Mouse (Mus musculus) forebrain, embryonic 10.5 days (tissue): ENCODE results near the gene Rslcan18. TPM values are rescaled to one million over a fixed set of nuclear protein-coding genes. Genes with fewer than 3 reads are reported as not detected.
"Not testable (repeated sequence)": the region's sequence is repeated elsewhere in the genome, so short reads cannot be mapped to it uniquely, and the experiment has no call there.

Source experiments
- DNase-seq: peaks from one replicate; pipeline ENCODE4 v3.0.0-alpha.2; 2017; ENCODE audit warnings: low spot score; ENCODE audit errors: extremely low spot score
- H3K27ac ChIP-seq: fragments of 300-500 bp; sonication (generic); 2 replicates; pipeline ENCODE4 v1.5.1; 2016; ENCODE audit warnings: mild to moderate bottlenecking
- H3K27me3 ChIP-seq: fragments of 300-500 bp; sonication (generic); 2 replicates; pipeline ENCODE4 v1.6.1; 2016; ENCODE audit warnings: mild to moderate bottlenecking; ENCODE audit not compliant: poor library complexity, severe bottlenecking
- H3K36me3 ChIP-seq: fragments of 300-500 bp; sonication (generic); replicated peaks from 2 replicates; pipeline ENCODE4 v1.6.1; 2016; ENCODE audit warnings: mild to moderate bottlenecking, moderate library complexity
- H3K4me1 ChIP-seq: fragments of 300-500 bp; sonication (generic); 2 replicates; pipeline ENCODE4 v1.6.1; 2016
- H3K4me3 ChIP-seq: fragments of 300-500 bp; sonication (generic); 2 replicates; pipeline ENCODE4 v1.5.1; 2016; ENCODE audit warnings: mild to moderate bottlenecking, moderate library complexity
- H3K9me3 ChIP-seq: fragments of 300-500 bp; sonication (generic); 2 replicates; pipeline ENCODE4 v1.6.1; 2016; ENCODE audit warnings: mild to moderate bottlenecking, moderate library complexity
- WGBS: fragments of 180-500 bp; shearing (Covaris S2); methylation state at CpG from one replicate; pipeline ENCODE4 v1.1.7; 2016; 5-methylcytosine and 5-hydroxymethylcytosine counted together
- polyA plus RNA-seq: library from polyadenylated mRNA; unstranded; fragments of >200 nt; fragmentation: Nextera tagmentation; extraction: Ambion mirVana; gene quantifications from 2 replicates; pipeline ENCODE4 v1.2.1, GENCODE M21; 2016

Rslcan18 gene
- polyA plus RNA-seq: 0.07 and 0.22 TPM in 2 replicates

DNA sequence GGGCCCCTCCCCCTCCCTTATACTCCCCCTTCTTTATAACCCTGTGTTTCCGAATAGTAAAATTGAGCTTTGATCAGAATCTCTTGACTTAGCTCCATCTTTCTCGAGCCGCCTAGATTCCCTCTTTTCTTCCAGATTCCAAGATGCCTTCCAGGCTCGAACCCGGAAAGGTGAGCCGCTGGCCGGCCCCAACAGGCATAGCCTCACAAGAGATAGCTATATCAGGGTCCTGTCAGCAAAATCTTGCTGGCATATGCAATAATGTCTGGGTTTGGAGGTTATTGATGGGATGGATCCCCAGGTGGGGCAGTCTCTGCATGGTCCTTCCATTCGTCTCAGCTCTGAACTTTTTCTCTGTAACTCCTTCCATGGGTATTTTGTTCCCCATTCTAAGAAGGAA lies at the start of gene Rslcan18:
Gene Rslcan18 (minus strand): TSS at position 101 of the 400 bp plus-strand sequence.
- H3K9me3 ChIP-seq, H3K4me3 ChIP-seq, H3K27ac ChIP-seq, H3K27me3 ChIP-seq, H3K4me1 ChIP-seq, H3K36me3 ChIP-seq, DNase-seq: not testable (repeated sequence)
- WGBS: 92% methylated on average over 8 of the region's 8 CpGs

DNA sequence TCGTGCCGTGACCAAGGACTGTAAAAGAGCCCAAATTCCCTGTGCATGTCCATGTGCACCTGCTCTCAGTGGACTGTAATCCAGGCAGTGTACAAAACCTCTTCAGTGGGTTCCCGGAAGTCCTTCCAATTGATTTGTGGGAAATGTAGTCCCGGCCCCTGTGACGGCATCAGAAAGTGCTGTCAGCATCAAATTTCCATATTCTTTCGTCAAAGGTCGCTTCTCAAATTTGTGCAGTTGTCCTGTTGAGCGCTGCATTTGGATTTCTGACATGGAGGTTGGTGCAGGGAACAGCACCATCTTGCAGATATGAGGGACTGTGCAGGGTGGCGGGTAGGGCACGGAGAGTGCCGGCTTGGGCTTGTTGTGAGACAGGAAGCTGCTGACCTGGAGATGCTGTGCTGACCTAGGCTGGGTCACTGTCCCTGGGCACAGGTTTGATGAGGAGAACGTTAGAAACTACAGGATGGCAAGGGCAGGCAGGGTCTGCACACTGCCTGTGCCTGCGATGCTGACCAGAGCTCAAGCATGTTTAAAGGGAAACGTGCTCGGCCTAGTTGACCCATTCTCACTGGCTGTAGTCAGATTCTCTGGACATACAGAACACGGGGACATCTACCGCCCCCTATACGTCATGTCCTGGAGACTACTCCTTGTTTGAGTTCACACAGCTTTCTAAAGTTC lies 12.1 kb upstream of the Rslcan18 start:
- WGBS: 2% methylated on average over 18 of the region's 18 CpGs
- DNase-seq: peak; percentile 83
- H3K4me1 ChIP-seq: peaks cover 8% of the 10 kb centered on the region
- H3K27me3 ChIP-seq: no peaks in the 10 kb centered on the region
- peak overlapping the region; percentile 85 for H3K27ac ChIP-seq
- H3K36me3 ChIP-seq: no peaks in the 10 kb centered on the region
- H3K4me3 ChIP-seq: peak overlapping the region; percentile 73
- no peaks in the 10 kb centered on the region for H3K9me3 ChIP-seq

DNA sequence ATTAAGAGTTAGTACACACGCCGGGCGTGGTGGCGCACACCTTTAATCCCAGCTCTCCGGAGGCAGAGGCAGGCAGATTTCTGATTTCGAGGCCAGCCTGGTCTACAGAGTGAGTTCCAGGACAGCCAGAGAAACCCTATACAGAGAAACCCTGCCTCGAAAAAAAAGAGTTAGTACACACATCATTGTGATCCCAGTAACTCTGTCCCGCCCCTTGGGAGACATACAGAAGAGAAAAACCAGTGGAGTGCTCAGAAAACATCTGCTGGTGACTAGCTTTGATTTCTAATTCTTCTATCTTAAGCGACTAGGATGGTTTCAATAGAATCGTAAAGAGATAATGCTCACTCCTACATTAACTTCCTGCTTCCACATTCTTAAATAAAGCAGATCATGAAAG lies 11.4 kb upstream of the Rslcan18 start:
- Histone ChIP-seq H3K4me3 (peak overlapping the region; percentile 73; the same call in 1 of the 2 replicates), H3K27ac (peak overlapping the region; percentile 85; the same call in 1 of the 2 replicates)
- not testable (repeated sequence) for H3K4me1 ChIP-seq, H3K9me3 ChIP-seq, DNase-seq, H3K27me3 ChIP-seq, H3K36me3 ChIP-seq
- 82% methylated on average over 10 of the region's 10 CpGs for WGBS

DNA sequence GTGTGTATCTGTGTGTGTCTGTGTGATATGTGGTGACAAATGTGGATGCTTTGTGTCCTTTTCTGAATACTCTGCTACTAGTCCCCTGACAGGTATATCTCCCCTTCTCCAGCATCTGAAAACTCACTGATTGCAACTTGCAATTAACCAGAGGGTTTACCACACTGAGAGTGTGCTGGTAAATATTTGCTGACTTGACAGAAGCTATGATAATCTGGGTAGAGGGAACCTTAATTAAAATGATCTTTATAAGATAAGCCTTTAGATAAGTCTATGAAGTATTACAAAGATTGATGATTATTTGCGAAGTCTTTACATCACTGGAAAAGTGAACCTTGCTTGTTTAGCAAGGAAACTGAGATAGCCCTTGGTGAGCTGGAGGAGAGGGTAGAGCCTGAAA lies 8.4 kb upstream of the Rslcan18 start:
- Histone ChIP-seq H3K27ac (no peak overlapping the region), H3K4me1 (peaks cover 8% of the 10 kb centered on the region), H3K4me3 (no peak overlapping the region), H3K36me3 (no peaks in the 10 kb centered on the region), H3K9me3 (no peaks in the 10 kb centered on the region), H3K27me3 (no peaks in the 10 kb centered on the region)
- no peak for DNase-seq
- 91% methylated on average over 1 of the region's 1 CpGs for WGBS

DNA sequence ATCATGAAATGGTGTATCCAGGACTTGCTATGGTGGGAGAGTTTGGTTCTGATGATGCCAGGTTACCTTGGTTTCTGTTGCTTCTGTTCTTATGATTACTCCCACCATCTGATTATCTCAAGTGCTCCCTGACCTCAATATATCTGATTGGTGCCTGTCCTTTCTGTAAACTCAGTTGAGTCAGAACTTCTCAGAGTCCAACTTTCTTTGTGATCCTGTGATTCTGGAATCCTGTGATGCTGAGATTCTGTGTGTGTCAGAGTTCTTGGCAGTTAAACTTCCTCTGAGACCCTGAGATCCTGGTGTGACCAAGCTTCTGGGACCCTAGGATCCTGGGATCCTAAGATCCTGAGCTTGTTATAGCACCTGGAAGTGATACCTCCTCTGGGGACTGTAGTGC lies 5.3 kb upstream of the Rslcan18 start, which contains the start of gene Zfp759:
Gene Zfp759 (plus strand): TSS at position 301 of the 400 bp plus-strand sequence.
- H3K36me3 ChIP-seq, DNase-seq, H3K27me3 ChIP-seq, H3K4me3 ChIP-seq, H3K9me3 ChIP-seq, H3K4me1 ChIP-seq, H3K27ac ChIP-seq: not testable (repeated sequence)

DNA sequence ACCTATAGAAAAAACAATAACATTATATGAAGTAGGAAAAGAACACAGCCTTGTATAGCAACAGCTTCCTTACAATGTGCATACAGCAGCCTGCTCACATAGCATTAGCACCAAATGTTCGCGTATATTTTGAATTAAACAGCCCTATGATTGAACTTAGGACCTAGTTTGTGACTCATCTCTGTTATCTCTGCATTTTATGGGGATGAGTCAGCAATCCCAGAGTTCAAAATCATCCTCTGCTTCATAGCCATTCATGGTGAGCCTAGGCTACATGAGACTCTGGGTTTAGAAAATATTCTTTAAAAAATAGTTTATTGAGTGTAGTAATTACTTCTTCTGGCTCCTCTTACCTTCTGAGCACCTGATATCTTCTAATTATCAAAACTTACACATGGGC lies 2.8 kb downstream of the Rslcan18 start:
- no peak for DNase-seq
- H3K27me3 ChIP-seq: no peaks in the 10 kb centered on the region
- H3K9me3 ChIP-seq: no peaks in the 10 kb centered on the region
- 0 out of 2 replicates have a peak, but pooled peaks cover 3% of the 10 kb centered on the region for H3K4me1 ChIP-seq
- no peak overlapping the region for H3K27ac ChIP-seq
- H3K4me3 ChIP-seq: no peak overlapping the region
- 95% methylated on average over 2 of the region's 2 CpGs for WGBS
- H3K36me3 ChIP-seq: no peaks in the 10 kb centered on the region

DNA sequence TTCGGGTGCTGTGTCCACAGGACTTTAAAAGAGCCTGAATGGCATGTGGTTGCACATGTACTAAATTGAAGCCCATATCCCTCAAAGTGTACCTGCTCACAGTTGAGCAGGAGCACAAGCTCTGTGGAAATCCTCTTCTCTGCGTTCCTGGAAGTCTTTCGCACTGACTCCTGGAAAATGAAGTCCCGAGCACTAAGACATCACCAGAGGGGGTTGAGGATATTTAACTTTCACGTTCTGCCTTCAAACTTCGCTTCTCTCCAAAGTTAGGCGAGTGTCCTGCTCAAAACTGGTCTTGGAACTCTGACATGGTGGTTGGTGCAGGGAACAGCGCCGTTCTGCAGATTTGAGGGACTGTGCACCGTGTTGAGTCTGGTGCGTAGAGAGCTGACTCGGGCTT lies 4.0 kb downstream of the Rslcan18 start:
- no peak for DNase-seq
- H3K27me3 ChIP-seq: no peaks in the 10 kb centered on the region
- no peaks in the 10 kb centered on the region for H3K9me3 ChIP-seq
- H3K36me3 ChIP-seq: no peaks in the 10 kb centered on the region
- no peak overlapping the region for H3K27ac ChIP-seq
- 87% methylated on average over 12 of the region's 12 CpGs for WGBS
- peaks cover 13% of the 10 kb centered on the region for H3K4me1 ChIP-seq
- H3K4me3 ChIP-seq: no peak overlapping the region

DNA sequence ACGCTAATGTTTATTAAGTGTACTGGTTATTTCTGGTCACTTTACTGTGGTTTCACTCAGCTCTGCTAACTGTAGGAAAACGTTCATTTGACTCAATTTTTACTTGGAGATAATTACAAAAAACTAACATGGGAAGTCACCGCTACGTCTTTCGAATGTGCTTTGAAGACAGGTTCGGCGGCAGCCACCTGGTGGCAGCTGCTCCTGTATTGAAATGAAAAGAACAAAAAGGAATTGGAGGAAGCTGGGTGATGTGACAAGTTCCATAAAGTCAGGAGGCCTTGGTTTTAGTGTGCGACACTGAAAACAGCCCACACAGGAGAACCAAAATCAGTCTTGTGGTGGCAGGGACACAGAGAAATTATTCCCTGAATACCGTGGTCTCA lies 7.2 kb downstream of the Rslcan18 start:
- H3K9me3 ChIP-seq: peaks cover 14% of the 10 kb centered on the region
- H3K27me3 ChIP-seq: no peaks in the 10 kb centered on the region
- WGBS: 6% methylated on average over 9 of the region's 9 CpGs
- H3K36me3 ChIP-seq: peaks cover 13% of the 10 kb centered on the region
- peak overlapping the region; percentile 67 for H3K4me3 ChIP-seq
- peak; percentile 58 for DNase-seq
- peak overlapping the region; percentile 87 for H3K27ac ChIP-seq
- H3K4me1 ChIP-seq: peaks cover 13% of the 10 kb centered on the region

DNA sequence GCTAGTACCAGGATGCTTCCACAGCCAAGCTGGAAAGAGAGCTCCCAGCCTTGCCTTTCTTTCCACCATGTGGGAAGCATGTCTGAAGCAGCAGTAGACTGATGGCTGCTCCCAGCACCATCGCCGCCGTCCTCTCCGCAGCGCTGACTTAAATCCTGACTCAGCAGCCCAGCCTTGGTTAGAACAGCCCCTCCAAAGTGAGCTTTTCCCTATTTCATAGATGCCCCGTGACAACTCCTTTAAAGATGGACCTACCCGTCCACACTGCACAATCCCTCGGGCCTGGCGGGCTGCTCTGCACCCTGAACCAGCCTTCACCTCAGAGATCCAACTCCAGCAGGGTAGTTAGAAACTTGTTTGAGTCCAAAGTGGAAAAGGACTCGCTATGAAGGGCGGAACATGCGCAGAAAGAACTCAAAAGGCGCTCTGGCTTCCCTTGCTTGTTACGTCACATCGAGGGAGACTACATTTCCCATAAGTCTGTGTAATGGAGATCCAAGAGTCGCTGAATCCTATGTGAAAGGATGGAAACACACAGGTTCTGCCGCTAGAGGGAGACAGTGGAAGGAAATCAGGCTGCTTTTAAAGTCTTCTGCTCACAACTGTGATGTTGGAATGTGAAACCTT lies 7.8 kb downstream of the Rslcan18 start, which contains the start of gene Gm28557:
Gene Gm28557 (minus strand): TSS at position 411 of the 627 bp plus-strand sequence.
- DNase-seq: peak; percentile 84
- Histone ChIP-seq H3K4me3 (peak within 1 kb of the TSS; percentile 67), H3K4me1 (peaks cover 13% of the 10 kb centered on the region), H3K9me3 (peaks cover 14% of the 10 kb centered on the region), H3K27ac (peak within 1 kb of the TSS; percentile 87), H3K27me3 (no peaks in the 10 kb centered on the region), H3K36me3 (peaks cover 13% of the 10 kb centered on the region)
- under 1% methylated on average over 17 of the region's 17 CpGs for WGBS

DNA sequence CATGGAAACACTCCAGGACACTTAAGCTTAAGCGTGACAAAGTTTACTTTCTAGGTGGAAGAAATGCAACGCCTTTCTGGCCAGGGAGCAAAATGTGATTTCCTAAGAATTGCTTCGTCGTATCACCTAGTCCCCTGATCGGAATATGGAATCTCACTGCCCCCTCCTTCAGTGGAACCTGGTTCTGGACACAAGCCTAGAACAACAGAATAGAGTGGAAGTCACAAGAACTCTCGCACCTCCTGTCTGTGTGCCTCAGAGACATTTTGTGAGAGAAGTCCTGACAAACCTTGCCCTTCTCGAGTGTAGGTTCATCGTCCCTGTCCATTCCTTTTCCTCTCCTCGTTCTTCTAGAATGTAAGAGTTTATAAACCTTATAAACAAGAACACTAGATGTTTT lies 8.4 kb downstream of the Rslcan18 start:
- no peak for DNase-seq
- 73% methylated on average over 9 of the region's 9 CpGs for WGBS
- Histone ChIP-seq H3K27me3 (no peaks in the 10 kb centered on the region), H3K4me1 (peaks cover 13% of the 10 kb centered on the region), H3K36me3 (peaks cover 13% of the 10 kb centered on the region), H3K27ac (peak overlapping the region; percentile 87), H3K4me3 (peak overlapping the region; percentile 67), H3K9me3 (peaks cover 14% of the 10 kb centered on the region)

DNA sequence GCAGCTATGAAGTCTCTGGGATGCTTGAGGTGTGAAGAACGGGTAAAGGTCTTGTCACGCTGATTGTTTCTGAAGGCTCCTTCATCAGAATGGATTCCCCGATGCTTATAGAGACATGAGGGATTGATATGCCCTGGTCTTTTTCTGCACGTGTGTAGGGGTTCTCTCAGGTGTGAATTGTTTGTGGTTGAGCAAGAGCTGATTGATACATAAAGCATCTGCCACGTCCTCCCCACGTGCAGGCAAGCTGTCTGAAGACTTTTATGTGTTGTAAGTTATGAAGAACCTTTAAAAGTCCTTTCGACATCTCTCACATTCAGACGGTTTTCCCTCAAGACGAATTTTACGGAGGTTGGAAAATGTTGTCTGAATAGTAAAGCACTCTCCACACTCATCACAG lies 18.2 kb downstream of the Rslcan18 start, which contains the start of gene Zfp708:
Gene Zfp708 (minus strand): TSS at position 101 of the 400 bp plus-strand sequence.
- Histone ChIP-seq H3K36me3 (peaks cover 23% of the 10 kb centered on the region), H3K27ac (no peak within 1 kb of the TSS), H3K9me3 (no peaks in the 10 kb centered on the region), H3K27me3 (no peaks in the 10 kb centered on the region), H3K4me3 (no peak within 1 kb of the TSS), H3K4me1 (no peaks in the 10 kb centered on the region)
- DNase-seq: no peak
- WGBS: 88% methylated on average over 10 of the region's 10 CpGs

DNA sequence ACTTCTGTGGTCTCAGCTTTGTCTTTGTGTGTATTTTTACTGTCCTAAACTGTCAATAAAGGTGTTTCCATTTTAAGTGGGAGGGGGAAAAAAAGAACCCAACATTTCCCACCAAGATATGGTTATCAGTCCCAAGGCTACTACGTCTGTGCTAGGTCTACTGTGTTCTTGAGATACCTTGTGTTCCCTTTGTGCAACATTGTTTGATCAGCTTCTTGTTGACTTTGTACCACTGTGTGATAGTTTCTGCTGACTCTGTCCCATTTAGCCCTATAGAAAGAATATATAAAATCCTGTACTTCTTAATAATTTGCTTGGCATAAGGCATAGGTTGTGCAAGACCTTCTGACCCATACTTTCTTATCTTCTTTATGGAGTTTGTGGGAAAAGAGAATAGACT lies 25.9 kb downstream of the Rslcan18 start:
- H3K4me3 ChIP-seq: no peak overlapping the region
- H3K9me3 ChIP-seq: no peaks in the 10 kb centered on the region
- H3K27ac ChIP-seq: no peak overlapping the region
- H3K27me3 ChIP-seq: no peaks in the 10 kb centered on the region
- H3K4me1 ChIP-seq: no peaks in the 10 kb centered on the region
- no peak for DNase-seq
- WGBS: 77% methylated on average over 1 of the region's 1 CpGs
- 0 out of 2 replicates have a peak, but pooled peaks cover 4% of the 10 kb centered on the region for H3K36me3 ChIP-seq

DNA sequence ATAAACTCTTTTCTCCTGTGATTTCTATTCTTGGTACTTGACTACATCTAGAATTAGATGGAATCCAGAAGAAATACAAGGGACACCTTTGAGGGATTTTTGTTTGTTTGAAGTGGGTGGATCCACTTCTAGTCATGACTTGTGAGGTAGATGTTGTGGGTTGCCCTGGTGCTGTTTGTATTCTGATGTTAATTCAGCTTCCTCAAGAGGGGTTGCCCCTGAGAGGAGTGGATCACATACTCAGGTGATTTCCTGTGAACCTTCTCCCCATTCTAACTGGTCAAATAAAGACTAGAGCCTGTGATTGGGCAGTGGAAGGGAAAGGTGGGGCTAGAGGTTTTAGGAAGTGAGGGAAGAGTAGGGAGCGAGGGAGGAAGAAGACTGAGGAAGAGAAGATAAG lies 34.1 kb downstream of the Rslcan18 start:
- peak overlapping the region; percentile 92 for H3K27ac ChIP-seq
- peaks cover 25% of the 10 kb centered on the region for H3K36me3 ChIP-seq
- H3K27me3 ChIP-seq: no peaks in the 10 kb centered on the region
- DNase-seq: no peak
- peaks cover 16% of the 10 kb centered on the region for H3K4me1 ChIP-seq
- peaks cover 15% of the 10 kb centered on the region; the same call in 1 of the 2 replicates for H3K9me3 ChIP-seq
- peak overlapping the region; percentile 73 for H3K4me3 ChIP-seq
- 68% methylated on average over 1 of the region's 1 CpGs for WGBS
